Mouse (Mus musculus) small intestine, adult 2 months (tissue): ENCODE data around the gene Ssh3.

ENCODE experiments used
- CTCF ChIP-seq: fragments of 200-500 bp; IDR thresholded peaks from 2 replicates; pipeline ENCODE4 v1.5.1; 2012; ENCODE audit warnings: low read depth, mild to moderate bottlenecking, control low read depth, inconsistent platforms, low read length, moderate library complexity, mixed read lengths; ENCODE audit not compliant: insufficient replicate concordance, insufficient read length; ENCODE audit errors: extremely low read depth
- POLR2A ChIP-seq: fragments of 200-500 bp; IDR thresholded peaks from 2 replicates; pipeline ENCODE4 v1.6.1; 2012; ENCODE audit warnings: low read depth, mild to moderate bottlenecking, control low read depth, inconsistent platforms, low read length, moderate library complexity

- TF ChIP-seq POLR2A (no peak), CTCF (no peak)
Observed at GRCm38 (mm10) chr19:4217140-4217539, 51.8 kb downstream of the Ssh3 start.
